Mouse (Mus musculus): ENCODE measurements around the gene Erbb2. TPM values are rescaled to one million over a fixed set of nuclear protein-coding genes. Genes with fewer than 3 reads are reported as not detected.

Gene Erbb2
- polyA plus RNA-seq, 1 experiment: 105 TPM

GRCm38 (mm10) chr11:98463911-98464310 lies 51.6 kb downstream of the Erbb2 start:
- H3K4me1 ChIP-seq (ENCODE audit: control insufficient read depth, insufficient read depth, insufficient read length, low read length): no peaks in the 10 kb centered on the region
- peak overlapping the region; percentile 42; the same call in 1 of the 2 replicates for H3K27ac ChIP-seq (ENCODE audit: insufficient read depth, low read depth, low read length)
- TF ChIP-seq POLR2A (IDR thresholded peaks at IDR 0.05; ENCODE audit: low read depth, low read length) (no peak), CTCF (IDR thresholded peaks at IDR 0.05; ENCODE audit: extremely low read depth, insufficient read length, insufficient replicate concordance, low read depth, low read length) (no peak)
- H3K36me3 ChIP-seq (ENCODE audit: control insufficient read depth, insufficient read depth, low read length): no peaks in the 10 kb centered on the region
- no peaks in the 10 kb centered on the region for H3K27me3 ChIP-seq (ENCODE audit: control insufficient read depth, insufficient read depth, low read length)
- no peak overlapping the region for H3K4me3 ChIP-seq (ENCODE audit: low read depth, low read length)
- 73% methylated on average over 9 of the region's 9 CpGs for WGBS

- Histone ChIP-seq H3K4me1 (ENCODE audit: control insufficient read depth, insufficient read depth, insufficient read length, low read length) (no peaks in the 10 kb centered on the region), H3K27me3 (ENCODE audit: control insufficient read depth, insufficient read depth, low read length) (no peaks in the 10 kb centered on the region), H3K4me3 (ENCODE audit: low read depth, low read length) (no peak overlapping the region), H3K27ac (ENCODE audit: insufficient read depth, low read depth, low read length) (peak overlapping the region; percentile 42; the same call in 1 of the 2 replicates), H3K36me3 (ENCODE audit: control insufficient read depth, insufficient read depth, low read length) (no peaks in the 10 kb centered on the region)
- no peak for TF ChIP-seq POLR2A (IDR thresholded peaks at IDR 0.05; ENCODE audit: low read depth, low read length)
- no peak for TF ChIP-seq CTCF (IDR thresholded peaks at IDR 0.05; ENCODE audit: extremely low read depth, insufficient read length, insufficient replicate concordance, low read depth, low read length)
- WGBS: 67% methylated on average over 6 of the region's 6 CpGs
Observed at GRCm38 (mm10) chr11:98464516-98464915, 52.2 kb downstream of the Erbb2 start.

GRCm38 (mm10) chr11:98469761-98470714 lies 57.8 kb downstream of the Erbb2 start:
- no peak for TF ChIP-seq POLR2A (IDR thresholded peaks at IDR 0.05; ENCODE audit: low read depth, low read length)
- no peak for TF ChIP-seq CTCF (IDR thresholded peaks at IDR 0.05; ENCODE audit: extremely low read depth, insufficient read length, insufficient replicate concordance, low read depth, low read length)
- Histone ChIP-seq H3K27me3 (ENCODE audit: control insufficient read depth, insufficient read depth, low read length) (0 out of 2 replicates have a peak, but pooled peaks cover 5% of the 10 kb centered on the region), H3K27ac (ENCODE audit: insufficient read depth, low read depth, low read length) (peak overlapping the region; percentile 4; the same call in 1 of the 2 replicates), H3K4me1 (ENCODE audit: control insufficient read depth, insufficient read depth, insufficient read length, low read length) (peaks cover 14% of the 10 kb centered on the region), H3K36me3 (ENCODE audit: control insufficient read depth, insufficient read depth, low read length) (no peaks in the 10 kb centered on the region), H3K4me3 (ENCODE audit: low read depth, low read length) (no peak overlapping the region)
- WGBS: 31% methylated on average over 22 of the region's 22 CpGs

- peaks cover 14% of the 10 kb centered on the region for H3K4me1 ChIP-seq (ENCODE audit: control insufficient read depth, insufficient read depth, insufficient read length, low read length)
- TF ChIP-seq POLR2A (IDR thresholded peaks at IDR 0.05; ENCODE audit: low read depth, low read length) (no peak), CTCF (IDR thresholded peaks at IDR 0.05; ENCODE audit: extremely low read depth, insufficient read length, insufficient replicate concordance, low read depth, low read length) (no peak)
- peak overlapping the region; percentile 2; the same call in 1 of the 2 replicates for H3K27ac ChIP-seq (ENCODE audit: insufficient read depth, low read depth, low read length)
- 0 out of 2 replicates have a peak, but pooled peaks cover 5% of the 10 kb centered on the region for H3K27me3 ChIP-seq (ENCODE audit: control insufficient read depth, insufficient read depth, low read length)
- no peaks in the 10 kb centered on the region for H3K36me3 ChIP-seq (ENCODE audit: control insufficient read depth, insufficient read depth, low read length)
- WGBS: 61% methylated on average over 6 of the region's 6 CpGs
- H3K4me3 ChIP-seq (ENCODE audit: low read depth, low read length): no peak overlapping the region
Observed at GRCm38 (mm10) chr11:98470795-98471194, 58.5 kb downstream of the Erbb2 start.

- Histone ChIP-seq H3K4me3 (ENCODE audit: low read depth, low read length) (no peak overlapping the region), H3K27ac (ENCODE audit: insufficient read depth, low read depth, low read length) (peak overlapping the region; percentile 17), H3K36me3 (ENCODE audit: control insufficient read depth, insufficient read depth, low read length) (no peaks in the 10 kb centered on the region), H3K27me3 (ENCODE audit: control insufficient read depth, insufficient read depth, low read length) (0 out of 2 replicates have a peak, but pooled peaks cover 5% of the 10 kb centered on the region), H3K4me1 (ENCODE audit: control insufficient read depth, insufficient read depth, insufficient read length, low read length) (peaks cover 14% of the 10 kb centered on the region)
- WGBS: 48% methylated on average over 4 of the region's 4 CpGs
- TF ChIP-seq POLR2A (IDR thresholded peaks at IDR 0.05; ENCODE audit: low read depth, low read length) (no peak), CTCF (IDR thresholded peaks at IDR 0.05; ENCODE audit: extremely low read depth, insufficient read length, insufficient replicate concordance, low read depth, low read length) (no peak)
Observed at GRCm38 (mm10) chr11:98472696-98473095, 60.4 kb downstream of the Erbb2 start.

GRCm38 (mm10) chr11:98473916-98474479 lies 61.7 kb downstream of the Erbb2 start:
- WGBS: 44% methylated on average over 8 of the region's 8 CpGs
- H3K4me3 ChIP-seq (ENCODE audit: low read depth, low read length): no peak overlapping the region
- H3K36me3 ChIP-seq (ENCODE audit: control insufficient read depth, insufficient read depth, low read length): no peaks in the 10 kb centered on the region
- no peak overlapping the region for H3K27ac ChIP-seq (ENCODE audit: insufficient read depth, low read depth, low read length)
- TF ChIP-seq POLR2A (IDR thresholded peaks at IDR 0.05; ENCODE audit: low read depth, low read length): no peak
- TF ChIP-seq CTCF (IDR thresholded peaks at IDR 0.05; ENCODE audit: extremely low read depth, insufficient read length, insufficient replicate concordance, low read depth, low read length): no peak
- 0 out of 2 replicates have a peak, but pooled peaks cover 5% of the 10 kb centered on the region for H3K27me3 ChIP-seq (ENCODE audit: control insufficient read depth, insufficient read depth, low read length)
- peaks cover 14% of the 10 kb centered on the region for H3K4me1 ChIP-seq (ENCODE audit: control insufficient read depth, insufficient read depth, insufficient read length, low read length)

GRCm38 (mm10) chr11:98474967-98475366 lies 62.7 kb downstream of the Erbb2 start:
- no peak for TF ChIP-seq POLR2A (IDR thresholded peaks at IDR 0.05; ENCODE audit: low read depth, low read length)
- no peak for TF ChIP-seq CTCF (IDR thresholded peaks at IDR 0.05; ENCODE audit: extremely low read depth, insufficient read length, insufficient replicate concordance, low read depth, low read length)
- 82% methylated on average over 11 of the region's 11 CpGs for WGBS
- Histone ChIP-seq H3K4me3 (ENCODE audit: low read depth, low read length) (peak overlapping the region; percentile 31), H3K4me1 (ENCODE audit: control insufficient read depth, insufficient read depth, insufficient read length, low read length) (peaks cover 12% of the 10 kb centered on the region), H3K36me3 (ENCODE audit: control insufficient read depth, insufficient read depth, low read length) (no peaks in the 10 kb centered on the region), H3K27me3 (ENCODE audit: control insufficient read depth, insufficient read depth, low read length) (peaks cover 5% of the 10 kb centered on the region; the same call in 1 of the 2 replicates), H3K27ac (ENCODE audit: insufficient read depth, low read depth, low read length) (no peak overlapping the region; the same call in 1 of the 2 replicates)

Measured in small intestine, adult 2 months (tissue).